Mouse (Mus musculus): Measurements from ENCODE around the gene Hist1h3e. TPM values are rescaled to one million over a fixed set of nuclear protein-coding genes. Genes with fewer than 3 reads are reported as not detected.
"Not testable (repeated sequence)": the region's sequence is repeated elsewhere in the genome, so short reads cannot be mapped to it uniquely, and the experiment has no call there.

Hist1h3e gene
- polyA plus RNA-seq, 1 experiment = not detected

DNA sequence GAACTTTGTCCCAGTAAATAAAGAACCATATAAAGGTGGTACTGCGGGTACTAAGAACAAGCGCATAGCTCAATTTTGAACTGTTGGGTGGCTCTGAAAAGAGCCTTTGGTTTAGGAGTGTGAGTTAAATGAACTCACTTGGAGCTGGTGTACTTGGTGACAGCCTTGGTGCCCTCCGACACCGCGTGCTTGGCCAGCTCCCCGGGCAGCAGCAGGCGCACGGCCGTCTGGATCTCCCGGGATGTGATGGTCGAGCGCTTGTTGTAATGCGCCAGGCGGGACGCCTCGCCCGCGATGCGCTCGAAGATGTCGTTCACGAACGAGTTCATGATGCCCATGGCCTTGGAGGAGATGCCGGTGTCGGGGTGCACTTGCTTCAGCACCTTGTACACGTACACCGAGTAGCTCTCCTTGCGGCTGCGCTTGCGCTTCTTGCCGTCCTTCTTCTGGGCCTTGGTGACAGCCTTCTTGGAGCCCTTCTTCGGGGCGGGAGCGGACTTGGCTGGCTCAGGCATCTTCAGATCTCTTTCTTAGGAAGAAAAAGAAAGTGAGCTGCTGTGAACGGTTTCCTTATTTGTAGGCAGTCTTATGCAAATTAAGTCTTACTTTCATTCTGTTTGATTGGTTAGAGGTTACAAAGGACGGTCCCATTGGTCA, 23.4 kb upstream of the Hist1h3e start:
- TF ChIP-seq POLR2A (IDR thresholded peaks at IDR 0.05; ENCODE audit: insufficient read depth, low read depth, low read length) = peak; percentile 53; the same call in 1 of the 2 replicates
- H3K4me1 ChIP-seq (ENCODE audit: control insufficient read depth, insufficient read depth, low read length) = not testable (repeated sequence)
- peak overlapping the region; percentile 55 for H3K4me3 ChIP-seq (ENCODE audit: insufficient read depth, low read depth, low read length)
- peak overlapping the region; percentile 90 for H3K27ac ChIP-seq (ENCODE audit: insufficient read depth, low read depth, low read length)
- under 1% methylated on average over 26 of the region's 36 CpGs for WGBS

DNA sequence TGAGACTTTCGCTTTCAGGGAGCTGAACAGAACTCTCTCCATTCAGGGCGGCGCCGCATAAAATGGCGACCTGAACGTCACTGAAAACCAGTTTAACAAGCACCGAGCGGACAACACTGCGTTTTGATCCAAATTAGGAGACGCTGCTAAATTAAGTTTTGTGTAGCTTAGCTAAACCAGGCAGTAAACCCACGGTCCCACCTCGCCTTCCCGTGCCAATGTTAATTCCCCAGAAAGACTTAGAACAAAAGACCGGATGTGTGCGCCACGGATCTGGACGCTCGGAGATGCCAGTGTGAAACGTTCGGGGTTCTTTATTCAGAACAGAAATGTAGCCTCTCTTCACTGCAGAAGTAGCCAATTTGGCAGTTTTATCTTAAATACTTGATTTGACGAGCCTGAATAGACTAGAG, 22.9 kb upstream of the Hist1h3e start:
- Histone ChIP-seq H3K4me3 (ENCODE audit: insufficient read depth, low read depth, low read length) (peak overlapping the region; percentile 54), H3K4me1 (ENCODE audit: control insufficient read depth, insufficient read depth, low read length) (peaks cover 3% of the 10 kb centered on the region; the same call in 1 of the 2 replicates), H3K27ac (ENCODE audit: insufficient read depth, low read depth, low read length) (peak overlapping the region; percentile 90)
- WGBS = under 1% methylated on average over 21 of the region's 21 CpGs
- TF ChIP-seq POLR2A (IDR thresholded peaks at IDR 0.05; ENCODE audit: insufficient read depth, low read depth, low read length) = no peak
- no peak for TF ChIP-seq CTCF (IDR thresholded peaks at IDR 0.05; ENCODE audit: insufficient read depth, low read depth, low read length)

DNA sequence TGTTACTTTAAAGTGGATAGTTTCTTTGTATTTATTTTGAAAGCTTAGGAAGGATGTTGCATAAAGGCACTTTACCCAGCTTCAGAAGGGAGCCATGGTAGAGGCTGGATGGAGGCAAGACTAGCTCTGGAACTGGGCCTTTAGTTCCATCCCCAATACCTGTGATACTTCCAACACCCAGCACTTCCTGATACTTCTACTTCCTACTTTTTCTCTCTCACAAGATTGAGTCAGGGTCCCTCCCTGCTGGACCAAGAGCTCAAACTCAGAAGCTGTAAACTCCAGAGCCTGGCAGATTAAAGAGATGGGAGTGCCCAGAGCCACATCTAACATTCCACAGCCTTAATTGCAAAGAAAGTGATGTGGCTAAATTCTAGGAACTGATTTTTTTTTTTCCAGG, 22.2 kb upstream of the Hist1h3e start:
- H3K4me3 ChIP-seq (ENCODE audit: insufficient read depth, low read depth, low read length) = no peak overlapping the region
- peak overlapping the region; percentile 51; the same call in 1 of the 2 replicates for H3K27ac ChIP-seq (ENCODE audit: insufficient read depth, low read depth, low read length)

DNA sequence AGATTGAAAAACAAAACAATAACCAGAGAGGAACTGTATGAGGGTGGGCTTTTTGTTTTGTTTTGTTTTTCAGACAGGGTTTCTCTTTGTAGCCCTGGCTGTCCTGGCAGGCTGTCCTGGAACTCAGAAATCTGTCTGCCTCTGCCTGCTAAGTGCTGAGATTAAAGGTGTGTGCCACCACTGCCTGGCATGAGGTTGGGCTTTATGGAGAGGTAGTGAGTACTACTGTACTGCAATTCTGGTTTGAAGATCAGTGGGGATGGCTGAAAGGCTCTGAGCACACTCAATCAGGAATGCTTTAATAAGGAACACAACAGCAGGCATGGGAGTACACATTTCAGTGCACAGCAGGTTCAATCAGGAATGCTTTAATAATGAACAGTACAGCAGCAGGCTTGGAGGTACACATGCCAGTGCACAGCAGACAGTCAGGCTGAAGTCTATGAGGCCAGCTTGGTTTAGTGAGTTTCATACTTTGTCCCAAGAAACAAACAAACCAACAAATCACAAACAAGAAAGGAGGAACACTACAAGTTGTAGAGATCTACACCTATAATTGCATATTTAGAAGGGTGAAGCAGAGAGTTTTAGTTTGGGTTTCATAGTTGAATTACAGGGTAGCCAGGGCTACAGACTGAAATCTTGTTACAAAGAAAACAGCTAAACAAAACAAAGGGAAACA, 21.4 kb upstream of the Hist1h3e start:
- no peak for TF ChIP-seq CTCF (IDR thresholded peaks at IDR 0.05; ENCODE audit: insufficient read depth, low read depth, low read length)
- no peak for TF ChIP-seq POLR2A (IDR thresholded peaks at IDR 0.05; ENCODE audit: insufficient read depth, low read depth, low read length)
- no peak overlapping the region for H3K4me3 ChIP-seq (ENCODE audit: insufficient read depth, low read depth, low read length)
- no peak overlapping the region for H3K27ac ChIP-seq (ENCODE audit: insufficient read depth, low read depth, low read length)
- peaks cover 3% of the 10 kb centered on the region; the same call in 1 of the 2 replicates for H3K4me1 ChIP-seq (ENCODE audit: control insufficient read depth, insufficient read depth, low read length)

More for the DNA sequence above, 22.2 kb upstream of the Hist1h3e start:
- TF ChIP-seq CTCF (IDR thresholded peaks at IDR 0.05; ENCODE audit: insufficient read depth, low read depth, low read length) (no peak), POLR2A (IDR thresholded peaks at IDR 0.05; ENCODE audit: insufficient read depth, low read depth, low read length) (no peak)
- H3K4me1 ChIP-seq (ENCODE audit: control insufficient read depth, insufficient read depth, low read length) = peaks cover 3% of the 10 kb centered on the region; the same call in 1 of the 2 replicates

DNA sequence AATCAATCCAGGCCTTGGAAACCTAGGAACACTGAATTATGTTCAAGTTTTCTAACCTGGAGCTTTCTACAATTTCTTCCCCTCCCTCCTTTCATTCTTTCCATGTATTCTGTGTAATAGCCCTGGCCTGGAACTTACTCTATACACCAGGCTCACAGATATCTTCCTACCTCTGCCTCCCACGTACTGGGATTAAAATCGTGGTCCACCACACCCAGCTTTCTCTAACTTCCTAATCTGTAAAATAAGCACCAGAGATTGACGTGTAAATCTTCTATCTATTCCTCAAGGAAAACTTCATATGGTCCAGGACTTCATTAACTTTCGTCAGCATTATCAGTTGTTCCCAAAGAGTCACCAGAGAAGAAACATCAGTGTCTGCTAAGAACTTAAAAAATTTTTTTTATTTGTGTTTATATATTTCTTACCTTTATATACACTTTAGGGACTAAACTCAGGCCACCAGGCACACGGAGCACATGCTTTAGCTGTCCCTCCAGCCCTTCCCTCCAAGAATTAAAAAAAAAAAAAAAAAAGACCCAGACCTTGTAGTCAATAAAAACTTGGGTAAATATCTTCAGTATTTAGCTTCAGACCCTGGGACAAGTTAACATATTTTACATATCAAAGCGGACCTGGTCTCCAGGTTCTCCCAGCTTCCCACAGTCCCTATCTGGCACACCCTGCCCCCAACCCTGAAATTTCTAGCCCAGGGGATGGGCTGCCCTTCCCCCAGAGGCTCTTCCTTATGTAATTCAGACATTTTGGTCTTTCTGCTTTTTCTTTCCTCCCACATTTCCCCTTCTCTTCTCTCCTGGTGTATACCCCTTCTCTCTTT, 20.3 kb upstream of the Hist1h3e start:
- WGBS = 13% methylated on average over 6 of the region's 6 CpGs
- Histone ChIP-seq H3K4me3 (ENCODE audit: insufficient read depth, low read depth, low read length) (no peak overlapping the region; the same call in 1 of the 2 replicates), H3K4me1 (ENCODE audit: control insufficient read depth, insufficient read depth, low read length) (peaks cover 3% of the 10 kb centered on the region; the same call in 1 of the 2 replicates), H3K27ac (ENCODE audit: insufficient read depth, low read depth, low read length) (peak overlapping the region; percentile 45; the same call in 1 of the 2 replicates)
- TF ChIP-seq CTCF (IDR thresholded peaks at IDR 0.05; ENCODE audit: insufficient read depth, low read depth, low read length) (no peak), POLR2A (IDR thresholded peaks at IDR 0.05; ENCODE audit: insufficient read depth, low read depth, low read length) (no peak)

DNA sequence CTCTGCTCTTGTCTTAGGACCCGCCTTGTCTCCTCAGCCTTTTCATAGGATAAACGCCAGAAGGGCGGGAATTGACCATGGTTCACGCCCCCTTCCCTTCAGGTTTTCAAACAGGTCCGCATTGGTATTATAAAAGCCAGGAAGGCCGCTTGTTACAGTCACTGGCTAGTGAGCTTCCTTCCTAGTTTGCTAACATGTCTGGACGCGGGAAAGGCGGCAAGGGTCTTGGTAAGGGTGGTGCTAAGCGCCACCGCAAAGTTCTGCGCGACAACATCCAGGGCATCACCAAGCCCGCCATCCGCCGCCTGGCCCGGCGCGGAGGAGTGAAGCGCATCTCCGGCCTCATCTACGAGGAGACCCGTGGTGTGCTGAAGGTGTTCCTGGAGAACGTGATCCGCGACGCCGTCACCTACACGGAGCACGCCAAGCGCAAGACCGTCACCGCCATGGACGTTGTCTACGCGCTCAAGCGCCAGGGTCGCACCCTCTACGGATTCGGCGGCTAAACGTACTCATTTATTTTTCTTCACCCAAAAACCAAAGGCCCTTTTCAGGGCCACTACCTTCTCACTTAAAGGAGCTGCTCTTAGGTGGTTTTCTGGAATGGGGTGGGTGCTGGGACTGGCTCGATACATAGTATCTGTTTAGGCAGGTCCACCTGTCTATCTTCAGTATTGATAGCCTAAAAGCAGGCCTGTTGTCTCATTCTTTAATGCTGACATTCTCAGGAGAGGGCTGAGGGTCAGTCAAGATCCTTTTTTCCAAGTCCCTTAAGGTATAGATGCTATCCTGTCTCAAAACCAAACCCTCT, 19.4 kb upstream of the Hist1h3e start, which contains the start of gene Hist1h4d:
TSS of gene Hist1h4d (plus strand) at position 191 of the 811 bp plus-strand sequence.
- TF ChIP-seq CTCF (IDR thresholded peaks at IDR 0.05; ENCODE audit: insufficient read depth, low read depth, low read length) = no peak
- peak; percentile 97 for TF ChIP-seq POLR2A (IDR thresholded peaks at IDR 0.05; ENCODE audit: insufficient read depth, low read depth, low read length)
- Histone ChIP-seq H3K4me1 (ENCODE audit: control insufficient read depth, insufficient read depth, low read length) (peaks cover 3% of the 10 kb centered on the region; the same call in 1 of the 2 replicates), H3K27ac (ENCODE audit: insufficient read depth, low read depth, low read length) (peak within 1 kb of the TSS; percentile 45; the same call in 1 of the 2 replicates), H3K4me3 (ENCODE audit: insufficient read depth, low read depth, low read length) (peak within 1 kb of the TSS; percentile 71)
- WGBS = under 1% methylated on average over 43 of the region's 43 CpGs

DNA sequence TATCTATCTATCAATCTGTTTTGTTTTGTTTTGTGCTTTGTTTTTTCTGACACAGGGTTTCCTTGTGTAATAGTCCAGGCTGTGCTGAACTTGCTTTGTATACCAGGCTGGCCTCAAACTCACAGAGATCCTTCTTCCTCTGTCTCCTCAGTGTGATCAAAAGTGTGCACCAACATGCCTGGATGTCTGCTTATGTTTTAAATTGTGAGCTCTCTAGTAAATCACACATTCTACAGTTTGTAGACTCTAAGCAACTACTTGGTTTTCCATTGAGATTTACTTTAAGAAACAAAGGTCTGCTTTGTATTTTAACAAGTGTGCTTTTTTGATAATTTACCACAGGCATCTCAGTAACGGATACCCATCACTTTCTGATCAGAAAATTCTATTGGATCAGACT, 15.7 kb upstream of the Hist1h3e start:
- WGBS = 92% methylated on average over 1 of the region's 1 CpGs
- Histone ChIP-seq H3K27ac (ENCODE audit: insufficient read depth, low read depth, low read length) (no peak overlapping the region), H3K4me1 (ENCODE audit: control insufficient read depth, insufficient read depth, low read length) (peaks cover 8% of the 10 kb centered on the region), H3K4me3 (ENCODE audit: insufficient read depth, low read depth, low read length) (no peak overlapping the region)
- no peak for TF ChIP-seq CTCF (IDR thresholded peaks at IDR 0.05; ENCODE audit: insufficient read depth, low read depth, low read length)
- no peak for TF ChIP-seq POLR2A (IDR thresholded peaks at IDR 0.05; ENCODE audit: insufficient read depth, low read depth, low read length)
